Mouse (Mus musculus) C2C12 (cell line): ENCODE measurements at regions not wholly inside any gene's neighbourhood (a gene's known extent, or its start where the extent isn't known, plus 50 kb on each side); places are given as distances from the start of the nearest gene placed in this dataset.

ENCODE experiments used
- H3K27me3 ChIP-seq: one replicate; pipeline ENCODE4 v1.6.1; 2011; ENCODE audit not compliant: control insufficient read depth, insufficient read depth, insufficient read length
- H3K36me3 ChIP-seq: one replicate; pipeline ENCODE4 v1.6.1; 2011; ENCODE audit not compliant: control insufficient read depth, insufficient read depth
- H3K4me3 ChIP-seq: one replicate; pipeline ENCODE4 v1.5.1; 2011; ENCODE audit warnings: mild to moderate bottlenecking, control low read depth; ENCODE audit not compliant: poor library complexity, insufficient read depth, severe bottlenecking
- H3K79me2 ChIP-seq: one replicate; pipeline ENCODE4 v1.6.1; 2011; ENCODE audit not compliant: control insufficient read depth, insufficient read depth
- H3K79me3 ChIP-seq: one replicate; pipeline ENCODE4 v1.6.1; 2011; ENCODE audit warnings: low read depth, control low read depth
- H3ac ChIP-seq: one replicate; pipeline ENCODE3; 2011; ENCODE audit warnings: low read depth; ENCODE audit not compliant: control insufficient read depth, insufficient read length
- CEBPB ChIP-seq: IDR thresholded peaks from one replicate; pipeline ENCODE4 v1.6.1; 2011; ENCODE audit warnings: low read depth, mild to moderate bottlenecking, control low read depth, moderate library complexity
- CTCF ChIP-seq: IDR thresholded peaks from one replicate; pipeline ENCODE4 v1.5.1; 2011; ENCODE audit not compliant: control insufficient read depth, insufficient read depth, insufficient read length
- FOSL1 ChIP-seq: IDR thresholded peaks from one replicate; pipeline ENCODE4 v1.8.0; 2011; ENCODE audit warnings: mild to moderate bottlenecking, low read length; ENCODE audit not compliant: poor library complexity, insufficient read depth, severe bottlenecking
- MAX ChIP-seq: IDR thresholded peaks from one replicate; pipeline ENCODE4 v1.6.1; 2011; ENCODE audit warnings: mild to moderate bottlenecking, control low read depth
- MYOD1 ChIP-seq: IDR thresholded peaks from one replicate; pipeline ENCODE4 v1.6.1; 2011; ENCODE audit warnings: low read depth; ENCODE audit not compliant: control insufficient read depth, insufficient read length
- MYOG ChIP-seq: IDR thresholded peaks from one replicate; pipeline ENCODE4 v1.6.1; 2011; ENCODE audit not compliant: control insufficient read depth, insufficient read length; ENCODE audit errors: extremely low read depth
- USF1 ChIP-seq: IDR thresholded peaks from one replicate; pipeline ENCODE4 v1.6.1; 2011; ENCODE audit warnings: low read depth, mild to moderate bottlenecking, control low read depth, moderate library complexity

DNA sequence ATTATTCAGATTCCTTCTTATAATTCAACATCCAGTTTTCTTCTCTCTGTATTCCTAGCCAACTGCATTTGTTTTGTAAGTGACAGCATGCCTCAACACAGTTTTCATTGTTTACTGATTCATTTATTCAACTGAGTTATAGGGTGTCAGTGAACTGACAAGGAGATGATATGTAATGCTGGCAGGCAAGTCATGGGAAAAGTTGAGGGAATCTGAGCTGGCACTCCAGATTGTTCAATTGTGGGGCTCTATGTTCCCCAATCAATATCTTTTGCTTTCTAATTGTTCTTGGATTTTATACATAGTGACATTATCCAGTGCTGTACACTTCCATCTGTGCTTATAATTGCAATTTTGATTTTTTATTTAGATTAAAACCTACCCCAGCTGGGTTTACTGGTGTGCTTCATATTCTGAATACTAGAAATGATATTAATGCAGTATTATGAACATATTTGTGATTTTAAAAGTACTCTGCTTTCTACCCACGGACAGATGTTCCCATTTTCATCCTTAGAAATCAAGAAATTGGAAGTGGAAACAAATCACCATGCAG, 1015.5 kb downstream of the D3Ertd751e start:
- H3K79me3 ChIP-seq: no peaks in the 10 kb centered on the region
- H3K4me3 ChIP-seq: no peak overlapping the region
- no peaks in the 10 kb centered on the region for H3K27me3 ChIP-seq
- TF ChIP-seq MAX (no peak), CEBPB (no peak), MYOG (no peak), USF1 (no peak), FOSL1 (no peak), CTCF (no peak), MYOD1 (no peak)
- H3K36me3 ChIP-seq: no peaks in the 10 kb centered on the region
- H3K79me2 ChIP-seq: no peaks in the 10 kb centered on the region
- H3ac ChIP-seq: no peak overlapping the region

DNA sequence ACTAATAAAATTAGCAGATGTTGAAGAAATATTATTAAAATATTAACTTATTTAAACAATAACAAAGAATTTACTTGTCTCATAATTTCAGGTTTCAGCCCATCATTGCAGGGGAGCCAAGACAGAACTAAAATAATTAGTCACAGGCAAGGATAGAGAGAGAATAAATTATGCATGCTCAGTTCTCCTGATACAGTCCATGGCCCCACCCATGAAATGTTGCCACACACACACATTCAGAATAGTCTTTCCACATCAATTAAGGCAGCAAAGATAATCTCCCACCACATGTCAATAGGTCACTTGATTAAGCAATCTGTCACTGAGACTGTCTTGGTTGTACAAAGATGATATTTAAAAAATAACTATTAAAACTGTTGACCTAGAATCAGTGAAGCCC, 1019.8 kb downstream of the D3Ertd751e start:
- H3K36me3 ChIP-seq: no peaks in the 10 kb centered on the region
- no peaks in the 10 kb centered on the region for H3K79me2 ChIP-seq
- no peak overlapping the region for H3K4me3 ChIP-seq
- H3K79me3 ChIP-seq: no peaks in the 10 kb centered on the region
- TF ChIP-seq MAX (no peak), MYOD1 (no peak), CEBPB (no peak), FOSL1 (no peak), USF1 (no peak), MYOG (no peak), CTCF (no peak)
- H3ac ChIP-seq: no peak overlapping the region
- no peaks in the 10 kb centered on the region for H3K27me3 ChIP-seq

GRCm38 (mm10) chr3:42783478-42783877, 1041.1 kb downstream of the D3Ertd751e start:
- H3K79me2 ChIP-seq: no peaks in the 10 kb centered on the region
- H3K36me3 ChIP-seq: no peaks in the 10 kb centered on the region
- no peak for TF ChIP-seq CTCF
- no peak overlapping the region for H3K4me3 ChIP-seq
- no peaks in the 10 kb centered on the region for H3K27me3 ChIP-seq
- no peaks in the 10 kb centered on the region for H3K79me3 ChIP-seq
- no peak overlapping the region for H3ac ChIP-seq

- Histone ChIP-seq H3K79me2 (no peaks in the 10 kb centered on the region), H3K36me3 (no peaks in the 10 kb centered on the region), H3K27me3 (no peaks in the 10 kb centered on the region), H3K79me3 (no peaks in the 10 kb centered on the region), H3K4me3 (no peak overlapping the region), H3ac (no peak overlapping the region)
- TF ChIP-seq FOSL1 (no peak), CTCF (no peak), MAX (no peak), USF1 (no peak), MYOD1 (no peak), MYOG (no peak), CEBPB (no peak)
Measured at GRCm38 (mm10) chr3:42784203-42784602, 1041.8 kb downstream of the D3Ertd751e start.

DNA sequence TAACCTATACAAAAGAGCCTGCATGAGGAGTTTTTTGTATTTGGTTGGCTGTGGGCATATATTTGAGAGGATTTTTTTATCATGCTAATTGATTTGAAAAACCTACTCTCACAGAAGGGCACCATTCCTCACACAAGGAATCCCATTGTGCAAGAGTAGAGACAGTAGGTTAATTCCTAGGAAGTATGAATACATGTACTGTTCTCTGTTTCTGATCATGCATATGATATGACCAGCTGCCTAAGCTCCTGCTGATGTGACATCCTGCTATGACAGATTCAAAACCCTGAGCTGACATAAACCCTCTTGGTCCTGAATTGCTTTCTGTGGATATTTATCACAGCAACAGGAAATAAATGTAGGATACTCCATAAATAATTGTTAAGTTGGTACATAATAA, 1048.0 kb downstream of the D3Ertd751e start:
- Histone ChIP-seq H3K79me2 (no peaks in the 10 kb centered on the region), H3K27me3 (no peaks in the 10 kb centered on the region), H3K4me3 (no peak overlapping the region), H3K36me3 (no peaks in the 10 kb centered on the region), H3K79me3 (no peaks in the 10 kb centered on the region), H3ac (no peak overlapping the region)
- TF ChIP-seq CTCF (no peak), MYOD1 (no peak), CEBPB (no peak), FOSL1 (no peak), MYOG (no peak), USF1 (no peak), MAX (no peak)

GRCm38 (mm10) chr3:42791878-42792277, 1049.5 kb downstream of the D3Ertd751e start:
- Histone ChIP-seq H3ac (no peak overlapping the region), H3K4me3 (no peak overlapping the region), H3K79me3 (no peaks in the 10 kb centered on the region), H3K36me3 (no peaks in the 10 kb centered on the region), H3K79me2 (no peaks in the 10 kb centered on the region), H3K27me3 (no peaks in the 10 kb centered on the region)
- TF ChIP-seq MYOD1 (no peak), FOSL1 (no peak), MYOG (no peak), CEBPB (no peak), USF1 (no peak), CTCF (no peak), MAX (no peak)
